Mouse (Mus musculus) olfactory bulb, adult 2 months (tissue): ENCODE results near the gene Ryr1.

Experiments used
- CTCF ChIP-seq: fragments of 200-500 bp; IDR thresholded peaks from 2 replicates; pipeline ENCODE4 v1.5.1; 2012; ENCODE audit warnings: low read depth, mild to moderate bottlenecking, low read length, moderate library complexity; ENCODE audit not compliant: insufficient read depth
- POLR2A ChIP-seq: fragments of 200-500 bp; IDR thresholded peaks from 2 replicates; pipeline ENCODE4 v1.6.1; 2012; ENCODE audit warnings: mild to moderate bottlenecking, low read depth, low read length, moderate library complexity; ENCODE audit not compliant: insufficient read depth

GRCm38 (mm10) chr7:29026811-29027210 lies 98.2 kb downstream of the Ryr1 start:
- no peak for TF ChIP-seq CTCF
- no peak for TF ChIP-seq POLR2A
